Mouse (Mus musculus) embryonic fibroblast, embryonic 13.5 days (primary cell): ENCODE measurements around the gene Rnd2. TPM values are rescaled to one million over a fixed set of nuclear protein-coding genes. Genes with fewer than 3 reads are reported as not detected.
"Not testable (repeated sequence)": the region's sequence is repeated elsewhere in the genome, so short reads cannot be mapped to it uniquely, and the experiment has no call there.

Experiments
- H3K27ac ChIP-seq: 2 replicates; pipeline ENCODE4 v1.5.1; 2012; ENCODE audit warnings: low read length, control low read depth, inconsistent platforms; ENCODE audit not compliant: insufficient read depth
- H3K4me1 ChIP-seq: 2 replicates; pipeline ENCODE4 v1.6.1; 2011; ENCODE audit warnings: low read length; ENCODE audit not compliant: control insufficient read depth, insufficient read depth
- H3K4me3 ChIP-seq: 2 replicates; pipeline ENCODE4 v1.5.1; 2011; ENCODE audit warnings: mild to moderate bottlenecking, control low read depth, low read length; ENCODE audit not compliant: insufficient read depth
- CTCF ChIP-seq: IDR thresholded peaks from 2 replicates; pipeline ENCODE4 v1.5.1; 2011; ENCODE audit warnings: mild to moderate bottlenecking, control low read depth, low read length, moderate library complexity, borderline replicate concordance; ENCODE audit not compliant: insufficient read depth
- POLR2A ChIP-seq: IDR thresholded peaks from 2 replicates; pipeline ENCODE4 v1.6.1; 2011; ENCODE audit warnings: low read depth, mild to moderate bottlenecking, control low read depth, low read length, moderate library complexity
- polyA plus RNA-seq: library from polyadenylated mRNA; stranded (reverse); fragments of >200 nt; gene quantifications from 2 replicates; pipeline ENCODE4 v1.2.4, GENCODE M21; 2011; ENCODE audit warnings: low read depth; ENCODE audit not compliant: missing spikeins, insufficient read length

The Rnd2 gene
- polyA plus RNA-seq, 1 experiment = 11.2 TPM

GRCm38 (mm10) chr11:101458217-101458616 is 6.6 kb upstream of the Rnd2 start:
- Histone ChIP-seq H3K4me3 (no peak overlapping the region), H3K4me1 (peaks cover 10% of the 10 kb centered on the region), H3K27ac (no peak overlapping the region)
- no peak for TF ChIP-seq CTCF
- no peak for TF ChIP-seq POLR2A

- TF ChIP-seq CTCF (no peak), POLR2A (no peak)
- Histone ChIP-seq H3K4me1 (peaks cover 6% of the 10 kb centered on the region), H3K27ac (no peak overlapping the region), H3K4me3 (no peak overlapping the region)
These were observed 5.1 kb upstream of the Rnd2 start for GRCm38 (mm10) chr11:101459716-101460115.

- no peak overlapping the region for H3K4me3 ChIP-seq
- H3K4me1 ChIP-seq = peaks cover 4% of the 10 kb centered on the region; the same call in 1 of the 2 replicates
- no peak for TF ChIP-seq POLR2A
- TF ChIP-seq CTCF = no peak
- H3K27ac ChIP-seq = no peak overlapping the region
These were observed 4.5 kb upstream of the Rnd2 start for GRCm38 (mm10) chr11:101460321-101460720.

GRCm38 (mm10) chr11:101462141-101462540 is 2.7 kb upstream of the Rnd2 start:
- TF ChIP-seq CTCF = no peak
- TF ChIP-seq POLR2A = no peak
- H3K27ac ChIP-seq = no peak overlapping the region
- H3K4me1 ChIP-seq = peaks cover 4% of the 10 kb centered on the region; the same call in 1 of the 2 replicates
- H3K4me3 ChIP-seq = no peak overlapping the region

- Histone ChIP-seq H3K27ac (no peak overlapping the region), H3K4me1 (peaks cover 4% of the 10 kb centered on the region; the same call in 1 of the 2 replicates), H3K4me3 (no peak overlapping the region)
- no peak for TF ChIP-seq CTCF
- TF ChIP-seq POLR2A = no peak
These were observed 2.0 kb upstream of the Rnd2 start for GRCm38 (mm10) chr11:101462583-101463440.

GRCm38 (mm10) chr11:101465101-101465868 is 486 bp downstream of the Rnd2 start:
- 0 out of 2 replicates have a peak, but pooled peaks cover 10% of the 10 kb centered on the region for H3K4me1 ChIP-seq
- TF ChIP-seq CTCF = no peak
- peak; percentile 54 for TF ChIP-seq POLR2A

GRCm38 (mm10) chr11:101465869-101466551 is 1.2 kb downstream of the Rnd2 start, which contains the start of gene Vat1:
Vat1 (minus strand) TSS chr11:101466230.
- no peak for TF ChIP-seq CTCF
- peak; percentile 97 for TF ChIP-seq POLR2A
- Histone ChIP-seq H3K4me1 (0 out of 2 replicates have a peak, but pooled peaks cover 10% of the 10 kb centered on the region), H3K4me3 (peak within 1 kb of the TSS; percentile 57), H3K27ac (peak within 1 kb of the TSS; percentile 76)

More at GRCm38 (mm10) chr11:101465101-101465868, 486 bp downstream of the Rnd2 start:
- Histone ChIP-seq H3K27ac (peak overlapping the region; percentile 76), H3K4me3 (peak overlapping the region; percentile 57)

GRCm38 (mm10) chr11:101466552-101466950 is 1.8 kb downstream of the Rnd2 start:
- H3K4me3 ChIP-seq = peak overlapping the region; percentile 57
- not testable (repeated sequence) for H3K27ac ChIP-seq, H3K4me1 ChIP-seq

- Histone ChIP-seq H3K4me3 (peak overlapping the region; percentile 71), H3K27ac (no peak overlapping the region), H3K4me1 (0 out of 2 replicates have a peak, but pooled peaks cover 5% of the 10 kb centered on the region)
- TF ChIP-seq CTCF (0 out of 2 replicates have a peak, but pooled peaks have one; percentile 14), POLR2A (0 out of 2 replicates have a peak, but pooled peaks have one; percentile 18)
These were observed 2.9 kb downstream of the Rnd2 start for GRCm38 (mm10) chr11:101467477-101468262.
